Mouse (Mus musculus) liver, adult (tissue): ENCODE results near the gene Arih1.
A peak's percentile ranks its signal among the peaks of the same experiment; 100 is the strongest.

Source experiments
- GATA4 ChIP-seq: IDR thresholded peaks from 2 replicates; pipeline ENCODE4 v1.6.1; 2014; ENCODE audit warnings: mild to moderate bottlenecking, low read length; ENCODE audit not compliant: insufficient replicate concordance

Arih1 gene

DNA sequence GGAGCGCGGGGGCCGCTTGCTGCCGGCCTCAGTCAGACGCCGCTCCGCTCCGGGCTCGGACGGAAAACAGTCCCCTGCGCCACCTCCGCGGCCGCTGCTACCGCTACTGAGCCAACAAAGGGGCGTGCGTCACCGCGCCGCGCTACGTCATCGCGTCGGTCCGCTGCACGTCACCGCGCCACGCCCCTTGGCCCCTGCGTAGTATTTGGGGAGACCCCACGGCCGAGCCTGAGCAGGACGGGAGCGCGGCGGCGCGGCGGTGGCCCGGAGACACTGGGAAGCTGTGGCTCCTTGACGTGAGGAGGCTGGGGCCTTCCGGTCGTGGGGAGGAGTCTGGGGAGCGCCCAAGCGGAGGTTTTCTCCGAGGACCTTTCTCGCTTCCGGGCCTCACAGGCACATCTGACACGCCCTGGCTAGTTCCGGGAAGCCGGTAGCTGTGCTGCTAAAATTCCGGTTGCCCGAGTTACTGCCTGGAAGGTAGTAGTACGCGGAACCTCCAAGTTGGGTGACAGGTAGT lies at the start of gene Arih1:
Gene Arih1, minus strand, starts transcription at position 70 of the 517 bp plus-strand sequence.
- TF ChIP-seq GATA4: peak; percentile 29; the same call in 1 of the 2 replicates

DNA sequence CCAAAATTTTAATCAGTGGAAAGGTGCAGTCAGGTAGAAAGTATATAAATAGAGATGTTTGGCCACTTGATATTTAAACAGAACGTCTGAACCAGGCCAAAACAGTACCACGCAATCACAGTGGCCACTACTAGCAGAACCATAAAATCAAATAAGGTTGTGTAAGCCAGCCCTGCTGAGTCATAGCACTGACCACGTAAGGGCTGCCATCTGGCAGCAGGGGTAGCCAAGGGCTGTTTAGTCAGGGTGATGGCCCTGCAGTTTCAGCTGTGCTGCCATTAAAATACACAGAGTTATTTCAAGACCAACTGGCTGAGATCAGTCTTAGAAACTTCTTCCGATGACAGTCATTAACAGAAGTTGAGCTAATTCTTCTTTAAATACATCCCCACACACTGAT lies 47.5 kb upstream of the Arih1 start:
- TF ChIP-seq GATA4: no peak

- TF ChIP-seq GATA4: no peak
Observed at GRCm38 (mm10) chr9:59533422-59533821, 47.0 kb upstream of the Arih1 start.

- TF ChIP-seq GATA4: no peak
Observed at GRCm38 (mm10) chr9:59531645-59532044, 45.2 kb upstream of the Arih1 start.

DNA sequence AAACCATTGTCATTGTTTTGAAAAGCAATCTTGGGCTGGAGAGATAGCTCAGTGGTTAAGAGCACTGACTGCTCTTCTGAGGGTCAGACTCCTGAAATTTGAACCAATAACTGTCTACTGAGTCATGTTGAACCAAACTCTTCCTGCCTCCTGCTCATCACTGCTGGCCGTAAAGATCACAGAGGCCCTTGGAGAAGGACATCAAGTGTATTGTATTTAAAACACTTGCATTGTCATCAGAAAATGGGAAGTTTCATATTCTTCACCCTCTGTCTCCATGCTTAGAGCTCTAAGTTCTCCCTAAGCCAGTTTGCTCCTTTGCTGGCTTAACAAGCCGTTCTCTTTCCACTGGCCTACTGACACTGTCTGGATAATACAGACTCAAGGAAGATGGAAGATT lies 41.9 kb upstream of the Arih1 start:
- TF ChIP-seq GATA4: no peak

- TF ChIP-seq GATA4: no peak
Observed at GRCm38 (mm10) chr9:59527580-59527979, 41.2 kb upstream of the Arih1 start.

DNA sequence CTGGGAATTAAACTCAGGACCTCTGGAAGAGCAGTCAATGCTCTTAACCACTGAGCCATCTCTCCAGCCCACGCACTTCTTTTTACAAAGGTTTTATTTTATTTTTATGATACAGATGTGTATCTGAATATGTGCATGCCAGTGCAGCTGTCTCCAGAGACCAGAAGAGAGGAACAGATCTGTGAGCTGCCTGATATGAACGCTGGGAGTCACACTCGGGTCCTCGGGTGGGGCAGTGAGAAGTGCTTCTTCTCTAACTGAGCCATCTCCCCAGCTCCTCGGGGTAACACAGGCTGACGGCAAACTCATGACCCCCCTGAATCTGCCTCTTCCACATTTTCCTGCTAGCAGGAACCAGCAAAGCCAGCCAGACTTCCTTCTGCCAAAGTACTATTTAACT lies 40.3 kb upstream of the Arih1 start:
- no peak for TF ChIP-seq GATA4

GRCm38 (mm10) chr9:59522906-59523305 lies 36.5 kb upstream of the Arih1 start:
- TF ChIP-seq GATA4: no peak

DNA sequence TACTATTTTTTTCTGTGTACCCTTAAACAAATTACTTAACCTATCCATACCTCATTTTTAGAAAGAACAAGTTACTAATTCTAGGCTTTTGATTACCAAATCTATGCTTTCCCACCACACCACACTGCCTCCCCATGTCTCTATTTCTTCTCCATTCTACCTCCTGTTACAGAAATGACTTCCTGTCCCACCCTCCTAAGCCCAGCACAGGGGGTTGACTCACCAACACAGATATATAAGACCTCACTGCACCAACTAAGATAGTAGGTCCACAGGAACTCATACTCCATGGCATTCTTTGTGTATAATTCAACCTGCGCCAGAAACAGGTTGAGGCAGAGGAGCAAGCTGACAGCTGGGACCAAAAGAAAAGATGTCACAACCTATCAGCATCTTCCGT lies 33.0 kb upstream of the Arih1 start:
- TF ChIP-seq GATA4: no peak

DNA sequence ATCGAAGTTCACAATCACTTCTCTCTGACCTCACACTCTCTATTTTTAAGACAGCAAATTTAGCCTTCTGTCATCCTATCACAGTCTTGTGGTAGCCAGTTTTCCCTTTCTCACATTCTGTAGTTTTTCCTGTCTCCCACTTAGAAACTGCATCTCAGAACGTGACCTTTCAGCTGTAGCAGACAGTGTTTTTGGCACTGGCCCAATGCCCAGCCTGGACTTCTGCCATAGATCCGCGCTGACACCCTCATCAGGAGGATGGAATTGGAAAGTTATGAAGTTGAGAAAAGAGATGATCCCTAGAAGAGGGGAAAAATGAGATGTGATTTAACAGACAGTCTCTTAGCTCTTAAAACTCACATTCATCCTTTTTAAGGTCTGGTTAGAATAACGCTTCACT lies 32.6 kb upstream of the Arih1 start:
- no peak for TF ChIP-seq GATA4

DNA sequence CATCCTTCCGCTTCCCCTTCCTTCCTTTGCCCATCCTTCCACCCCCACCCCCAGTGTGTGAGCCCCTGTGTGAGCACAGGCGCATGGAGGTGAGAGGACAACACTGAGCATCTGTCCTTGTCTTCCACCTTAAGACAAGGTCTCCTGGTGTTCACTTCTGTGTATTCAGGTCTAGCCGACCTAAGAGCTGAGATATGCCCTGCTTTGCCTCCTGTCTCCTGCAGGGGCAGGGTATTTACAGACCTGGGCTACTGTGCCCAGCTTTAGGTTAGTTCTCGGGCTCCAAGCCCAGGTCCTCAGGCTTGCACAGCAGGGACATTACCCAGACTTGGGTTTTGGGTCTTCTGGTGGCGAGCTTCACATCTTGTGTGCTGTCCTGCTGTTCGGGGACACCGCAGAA lies 30.7 kb upstream of the Arih1 start:
- no peak for TF ChIP-seq GATA4

- no peak for TF ChIP-seq GATA4
Observed at GRCm38 (mm10) chr9:59515069-59515468, 28.7 kb upstream of the Arih1 start.

DNA sequence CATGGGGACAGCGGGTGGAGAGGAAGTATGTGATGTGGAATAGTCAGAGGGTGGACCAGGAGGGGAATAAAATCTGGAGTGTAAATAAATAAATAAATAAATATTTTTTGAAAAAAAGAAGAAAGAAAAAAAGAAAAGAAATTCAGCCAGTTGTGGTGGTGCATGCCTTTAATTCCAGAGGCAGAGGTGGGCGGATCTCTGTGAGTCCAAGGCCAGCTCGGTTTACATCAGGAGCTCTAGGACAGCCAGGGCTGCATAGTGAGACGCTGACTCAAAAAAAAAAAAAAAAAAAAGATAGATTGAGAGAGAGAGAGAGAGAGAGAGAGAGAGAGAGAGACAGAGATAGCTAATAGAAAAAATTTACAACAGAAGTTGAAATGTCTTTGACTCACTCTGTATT lies 26.0 kb upstream of the Arih1 start:
- no peak for TF ChIP-seq GATA4

DNA sequence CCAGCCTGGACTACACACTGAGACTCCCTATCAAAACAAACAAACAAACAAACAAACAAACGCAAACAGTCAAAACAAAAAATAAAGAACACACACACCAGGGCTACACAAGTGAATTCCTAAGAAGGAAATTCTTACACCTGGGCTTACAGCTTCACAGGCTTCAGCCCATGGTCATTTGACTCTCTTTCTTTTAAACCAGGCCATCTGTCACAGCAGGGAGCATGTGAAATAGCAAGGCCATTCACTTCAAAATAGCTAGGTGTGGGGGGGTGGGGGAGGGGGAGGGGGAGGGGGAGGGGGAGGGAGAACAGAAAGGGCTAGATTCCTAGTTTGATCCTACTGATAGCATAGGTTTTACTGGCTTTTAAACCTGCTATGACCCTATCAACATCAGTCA lies 21.7 kb upstream of the Arih1 start:
- TF ChIP-seq GATA4: no peak

DNA sequence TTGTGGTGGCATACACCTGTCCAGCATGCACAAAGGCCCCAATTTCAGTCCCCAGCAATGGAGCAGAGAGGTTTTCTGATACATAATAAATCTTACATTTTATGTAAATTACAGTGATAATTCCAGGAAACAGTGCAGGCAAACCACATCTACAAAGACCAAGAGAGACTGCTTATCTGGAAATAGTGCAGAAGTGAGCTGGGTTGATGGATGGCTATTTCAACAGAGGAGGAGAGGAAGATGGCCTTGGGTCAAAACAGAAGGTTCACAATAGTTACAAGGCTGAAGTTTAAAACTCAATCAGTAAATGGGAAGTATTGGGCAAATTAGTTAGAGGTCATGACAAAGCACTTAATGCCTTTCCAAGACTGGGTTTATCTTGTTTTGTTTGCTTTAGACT lies 913 bp upstream of the Arih1 start:
- TF ChIP-seq GATA4: no peak

DNA sequence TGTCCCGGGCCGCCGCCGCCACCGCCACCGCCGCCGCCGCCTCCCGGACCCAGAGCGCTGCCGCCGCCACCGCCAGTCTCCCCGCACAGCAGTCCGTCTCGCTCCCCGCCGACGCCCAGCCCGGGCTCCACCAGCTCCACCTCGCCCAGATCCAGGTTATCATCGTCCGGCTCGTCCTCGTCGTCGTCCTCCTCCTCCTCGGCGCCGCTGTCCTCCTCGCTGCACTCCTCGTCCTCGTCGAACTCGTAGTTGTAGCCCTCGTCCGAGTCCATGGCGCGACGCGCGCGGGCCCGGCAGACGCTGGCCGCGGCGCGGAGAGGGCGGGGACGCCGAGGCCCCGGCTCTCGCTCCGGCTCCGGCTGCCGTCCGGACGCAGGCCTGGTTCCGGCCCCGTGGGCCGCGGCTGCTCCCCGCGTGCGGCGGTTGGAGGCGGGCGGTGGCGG lies 321 bp downstream of the Arih1 start:
- TF ChIP-seq GATA4: no peak

DNA sequence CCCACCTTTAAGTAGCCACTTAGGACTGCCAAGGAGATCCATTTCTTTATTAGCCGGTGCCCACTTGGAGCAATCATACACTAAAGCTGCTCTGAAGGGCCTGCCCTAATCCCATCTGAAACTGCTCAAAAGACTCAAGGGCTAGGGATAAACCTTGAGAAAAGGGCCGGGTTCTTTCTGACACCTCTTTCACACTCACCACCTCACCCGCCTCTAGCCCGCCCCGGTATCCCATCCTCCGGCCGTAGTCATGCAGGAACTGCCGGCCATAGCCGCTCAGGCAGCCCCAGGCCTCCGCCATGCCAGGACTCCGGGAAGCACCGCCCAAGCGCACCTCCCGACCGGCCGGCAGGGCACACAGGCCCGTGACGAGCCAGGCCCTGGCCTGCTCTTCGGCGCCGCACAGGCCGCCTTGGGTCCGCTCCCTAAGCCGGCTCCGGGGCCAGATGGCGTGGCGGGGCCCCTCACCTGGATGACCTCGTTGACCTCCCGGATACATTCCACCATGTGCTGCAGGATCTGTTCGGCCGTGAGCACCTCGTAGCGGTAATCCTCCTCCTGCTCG lies 825 bp downstream of the Arih1 start:
- no peak for TF ChIP-seq GATA4

DNA sequence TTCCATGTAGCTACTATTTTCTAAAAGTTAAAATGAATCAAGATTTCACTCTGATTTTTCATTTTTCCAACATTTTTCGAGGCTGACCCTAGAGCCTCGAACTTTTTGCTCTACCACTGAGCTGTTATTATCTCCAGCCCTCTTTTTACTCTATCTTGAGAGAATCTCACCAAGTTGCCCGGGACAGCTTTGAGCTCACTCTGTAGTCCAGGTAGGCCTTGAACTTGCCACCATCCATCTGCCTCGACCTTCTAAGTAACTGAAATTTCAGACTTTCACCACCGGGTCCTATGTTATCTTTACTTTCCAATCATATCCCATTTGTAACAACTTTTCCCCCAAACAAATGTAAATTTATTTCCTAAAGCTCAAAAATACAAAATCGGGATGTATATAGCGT lies 1.7 kb downstream of the Arih1 start:
- no peak for TF ChIP-seq GATA4

- no peak for TF ChIP-seq GATA4
Observed at GRCm38 (mm10) chr9:59482419-59482818, 4.0 kb downstream of the Arih1 start.
